Mouse (Mus musculus) forebrain, embryonic 12.5 days (tissue): ENCODE results near the gene Trap1a. TPM values are rescaled to one million over a fixed set of nuclear protein-coding genes. Genes with fewer than 3 reads are reported as not detected.
"Not testable (repeated sequence)": the region's sequence is repeated elsewhere in the genome, so short reads cannot be mapped to it uniquely, and the experiment has no call there.

Experiments
- ATAC-seq: fragments of 200-750 bp; cut with Nextera tagmentation; 2 replicates; pipeline ENCODE4 v1.8.0; 2017; ENCODE audit warnings: moderate TSS enrichment; ENCODE audit not compliant: low FRiP score
- H3K27ac ChIP-seq: fragments of 300-500 bp; sonication (generic); 2 replicates; pipeline ENCODE4 v1.5.1; 2016; ENCODE audit warnings: mild to moderate bottlenecking
- H3K27me3 ChIP-seq: fragments of 300-500 bp; sonication (generic); 2 replicates; pipeline ENCODE4 v1.6.1; 2016; ENCODE audit warnings: mild to moderate bottlenecking
- H3K36me3 ChIP-seq: fragments of 300-500 bp; sonication (generic); replicated peaks from 2 replicates; pipeline ENCODE4 v1.6.1; 2016; ENCODE audit warnings: mild to moderate bottlenecking
- H3K4me1 ChIP-seq: fragments of 300-500 bp; sonication (generic); 2 replicates; pipeline ENCODE4 v1.6.1; 2016
- H3K4me2 ChIP-seq: fragments of 300-500 bp; sonication (generic); 2 replicates; pipeline ENCODE4 v1.6.1; 2016; ENCODE audit warnings: mild to moderate bottlenecking, moderate library complexity
- H3K4me3 ChIP-seq: fragments of 300-500 bp; sonication (generic); replicated peaks from 2 replicates; pipeline ENCODE4 v1.5.1; 2016; ENCODE audit warnings: mild to moderate bottlenecking
- H3K9ac ChIP-seq: fragments of 300-500 bp; sonication (generic); 2 replicates; pipeline ENCODE4 v1.6.1; 2016; ENCODE audit warnings: mild to moderate bottlenecking
- H3K9me3 ChIP-seq: fragments of 300-500 bp; sonication (generic); 2 replicates; pipeline ENCODE4 v1.6.1; 2016
- WGBS: fragments of 180-500 bp; shearing (Covaris S2); methylation state at CpG from one replicate; pipeline ENCODE4 v1.1.7; 2016; 5-methylcytosine and 5-hydroxymethylcytosine counted together
- polyA plus RNA-seq: library from polyadenylated mRNA; unstranded; fragments of >200 nt; fragmentation: Nextera tagmentation; extraction: Ambion mirVana; gene quantifications from 2 replicates; pipeline ENCODE4 v1.2.1, GENCODE M21; 2016

Trap1a gene
- polyA plus RNA-seq = not detected in 2 replicates

DNA sequence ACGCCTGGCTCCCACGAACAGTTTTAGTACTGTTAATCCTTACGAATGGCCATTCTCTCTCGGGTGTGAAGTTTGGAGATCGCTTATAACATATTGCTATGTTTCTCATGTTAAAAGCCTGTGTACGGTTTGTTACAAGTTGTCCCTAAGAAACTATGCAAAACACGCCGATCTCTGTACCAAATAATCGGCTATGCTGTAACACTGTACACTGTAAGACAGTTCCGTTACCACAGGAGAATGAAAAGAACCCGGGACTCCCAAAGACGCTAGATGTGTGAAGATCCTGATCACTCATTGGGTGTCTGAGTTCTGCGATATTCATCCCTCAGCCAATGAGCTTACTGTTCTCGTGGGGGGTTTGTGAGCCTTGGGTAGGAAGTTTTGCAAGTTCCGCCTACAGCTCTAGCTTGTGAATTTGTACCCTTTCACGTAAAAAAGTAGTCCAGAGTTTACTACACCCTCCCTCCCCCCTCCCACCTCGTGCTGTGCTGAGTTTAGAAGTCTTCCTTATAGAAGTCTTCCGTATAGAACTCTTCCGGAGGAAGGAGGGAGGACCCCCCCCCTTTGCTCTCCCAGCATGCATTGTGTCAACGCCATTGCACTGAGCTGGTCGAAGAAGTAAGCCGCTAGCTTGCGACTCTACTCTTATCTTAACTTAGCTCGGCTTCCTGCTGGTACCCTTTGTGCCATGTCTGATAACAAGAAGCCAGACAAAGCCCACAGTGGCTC, at the start of gene Trap1a:
Gene Trap1a (plus strand): TSS at position 421 of the 732 bp plus-strand sequence.
- Histone ChIP-seq H3K9ac (no peak within 1 kb of the TSS), H3K27ac (no peak within 1 kb of the TSS), H3K4me2 (no peak within 1 kb of the TSS), H3K36me3 (no peaks in the 10 kb centered on the region), H3K27me3 (peaks cover 3% of the 10 kb centered on the region; the same call in 1 of the 2 replicates), H3K4me3 (no peak within 1 kb of the TSS), H3K9me3 (no peaks in the 10 kb centered on the region), H3K4me1 (no peaks in the 10 kb centered on the region)
- WGBS = 92% methylated on average over 24 of the region's 24 CpGs
- no peak for ATAC-seq

- Histone ChIP-seq H3K4me2 (no peak overlapping the region), H3K4me1 (no peaks in the 10 kb centered on the region), H3K9ac (no peak overlapping the region), H3K27me3 (peaks cover 3% of the 10 kb centered on the region; the same call in 1 of the 2 replicates), H3K36me3 (no peaks in the 10 kb centered on the region), H3K9me3 (no peaks in the 10 kb centered on the region), H3K4me3 (no peak overlapping the region), H3K27ac (no peak overlapping the region)
- WGBS = 82% methylated on average over 2 of the region's 2 CpGs
- ATAC-seq = no peak
Measured at GRCm38 (mm10) chrX:139293114-139293513, 40.4 kb upstream of the Trap1a start.

- H3K36me3 ChIP-seq = no peaks in the 10 kb centered on the region
- 78% methylated on average over 1 of the region's 1 CpGs for WGBS
- peaks cover 3% of the 10 kb centered on the region; the same call in 1 of the 2 replicates for H3K27me3 ChIP-seq
- no peak overlapping the region for H3K27ac ChIP-seq
- H3K4me1 ChIP-seq = no peaks in the 10 kb centered on the region
- no peak overlapping the region for H3K4me2 ChIP-seq
- H3K4me3 ChIP-seq = no peak overlapping the region
- no peak for ATAC-seq
- H3K9me3 ChIP-seq = no peaks in the 10 kb centered on the region
- no peak overlapping the region for H3K9ac ChIP-seq
Measured at GRCm38 (mm10) chrX:139295325-139295724, 38.2 kb upstream of the Trap1a start.

DNA sequence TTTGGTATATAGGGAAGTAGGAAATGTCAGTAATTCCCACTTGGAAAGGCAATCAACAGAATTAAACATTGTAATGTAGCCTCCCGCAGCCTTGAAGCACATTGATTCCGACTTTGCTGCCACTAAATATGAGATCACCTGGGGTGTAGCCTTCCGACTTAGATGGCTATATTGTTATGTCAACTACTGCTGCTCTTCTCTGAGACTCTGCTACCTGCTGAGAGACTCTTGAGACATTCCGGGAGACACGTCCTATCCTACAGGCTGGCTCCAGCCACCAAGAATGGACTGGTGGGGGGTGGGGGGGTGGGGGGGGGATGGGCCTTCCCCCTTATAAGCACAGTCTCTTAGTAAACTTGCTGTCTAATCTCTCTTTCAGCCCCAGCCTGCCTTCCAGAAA, 16.1 kb upstream of the Trap1a start:
- not testable (repeated sequence) for H3K27me3 ChIP-seq, H3K9me3 ChIP-seq, H3K9ac ChIP-seq, ATAC-seq, H3K36me3 ChIP-seq, H3K27ac ChIP-seq, H3K4me3 ChIP-seq, H3K4me1 ChIP-seq, H3K4me2 ChIP-seq
- WGBS = 45% methylated on average over 5 of the region's 5 CpGs

DNA sequence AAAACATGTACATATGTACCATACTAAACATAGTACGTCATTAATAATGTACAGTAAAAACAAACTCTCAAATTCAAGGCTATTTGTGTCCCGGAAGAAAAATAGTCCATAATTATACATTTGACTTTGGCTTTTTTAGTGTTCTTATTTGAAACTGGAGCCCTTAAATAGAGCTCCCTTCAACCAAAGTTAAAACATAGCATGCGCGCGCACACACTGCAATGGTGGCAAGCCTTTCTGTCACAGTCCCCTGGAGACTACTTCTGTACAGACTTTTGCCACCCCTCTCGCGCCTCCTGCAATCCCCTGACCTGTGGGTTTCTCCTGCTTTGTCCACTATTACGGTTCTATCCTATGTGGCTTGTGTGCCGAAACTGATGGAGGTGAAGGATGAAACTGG, 900 bp upstream of the Trap1a start:
- Histone ChIP-seq H3K27ac (no peak overlapping the region), H3K36me3 (no peaks in the 10 kb centered on the region), H3K4me1 (no peaks in the 10 kb centered on the region), H3K4me2 (no peak overlapping the region), H3K9me3 (no peaks in the 10 kb centered on the region), H3K4me3 (no peak overlapping the region), H3K27me3 (peaks cover 3% of the 10 kb centered on the region; the same call in 1 of the 2 replicates), H3K9ac (no peak overlapping the region)
- 92% methylated on average over 9 of the region's 9 CpGs for WGBS
- no peak for ATAC-seq

DNA sequence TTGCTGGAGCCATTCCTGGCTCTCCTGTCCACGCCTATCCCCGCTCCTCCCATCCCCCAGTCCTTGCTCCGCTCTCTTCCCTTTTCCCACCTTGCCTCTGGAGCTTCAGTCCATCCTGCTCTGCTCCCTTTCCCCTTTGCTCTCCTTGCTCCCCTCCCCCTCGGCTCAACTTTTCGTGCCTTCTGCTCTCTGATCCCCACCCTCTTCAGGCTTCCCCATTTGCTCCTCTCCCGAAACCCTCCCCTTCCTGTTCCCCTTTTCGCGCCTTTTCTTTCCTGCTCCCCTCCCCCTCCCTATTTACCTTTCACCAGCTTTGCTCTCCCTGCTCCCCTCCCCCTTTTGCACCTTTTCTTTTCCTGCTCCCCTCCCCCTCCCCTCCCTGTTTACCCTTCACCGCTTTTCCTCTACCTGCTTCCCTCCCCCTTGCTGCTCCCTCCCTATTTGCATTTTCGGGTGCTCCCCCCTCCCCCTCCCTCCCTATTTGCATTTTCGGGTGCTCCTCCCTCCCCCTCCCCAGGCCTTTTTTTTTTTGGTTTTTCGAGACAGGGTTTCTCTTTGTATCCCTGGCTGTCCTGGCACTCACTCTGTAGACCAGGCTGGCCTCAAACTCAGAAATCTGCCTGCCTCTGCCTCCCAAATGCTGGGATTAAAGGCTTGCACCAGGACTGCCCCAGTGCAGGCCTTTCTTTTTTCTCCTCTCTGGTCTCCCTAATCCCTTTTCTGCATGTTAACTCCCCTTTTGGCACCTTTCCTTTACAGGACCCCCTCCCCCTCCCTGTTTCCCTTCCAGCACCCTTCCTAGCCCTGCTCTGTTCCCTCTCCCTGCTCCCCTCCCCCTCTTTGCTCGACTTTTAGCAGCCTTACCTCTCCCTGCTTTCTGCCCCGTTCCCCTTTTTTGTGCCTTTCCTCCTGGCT, 1.3 kb downstream of the Trap1a start:
- Histone ChIP-seq H3K27me3 (peaks cover 3% of the 10 kb centered on the region; the same call in 1 of the 2 replicates), H3K9me3 (no peaks in the 10 kb centered on the region), H3K4me2 (no peak overlapping the region), H3K4me3 (no peak overlapping the region), H3K9ac (no peak overlapping the region), H3K4me1 (no peaks in the 10 kb centered on the region), H3K36me3 (no peaks in the 10 kb centered on the region), H3K27ac (no peak overlapping the region)
- WGBS = 85% methylated on average over 14 of the region's 14 CpGs
- ATAC-seq = no peak

- no peaks in the 10 kb centered on the region for H3K36me3 ChIP-seq
Measured at GRCm38 (mm10) chrX:139335419-139336074, 2.1 kb downstream of the Trap1a start.

GRCm38 (mm10) chrX:139339553-139339952, 6.1 kb downstream of the Trap1a start:
- H3K9me3 ChIP-seq = no peaks in the 10 kb centered on the region
- H3K27me3 ChIP-seq = peaks cover 5% of the 10 kb centered on the region; the same call in 1 of the 2 replicates
- H3K4me2 ChIP-seq = no peak overlapping the region
- H3K36me3 ChIP-seq = no peaks in the 10 kb centered on the region
- ATAC-seq = no peak
- H3K4me3 ChIP-seq = no peak overlapping the region
- H3K27ac ChIP-seq = no peak overlapping the region
- no peaks in the 10 kb centered on the region for H3K4me1 ChIP-seq
- WGBS = 87% methylated on average over 4 of the region's 4 CpGs
- no peak overlapping the region for H3K9ac ChIP-seq

More at GRCm38 (mm10) chrX:139335419-139336074, 2.1 kb downstream of the Trap1a start:
- H3K9me3 ChIP-seq = no peaks in the 10 kb centered on the region
- no peak overlapping the region for H3K9ac ChIP-seq
- no peaks in the 10 kb centered on the region for H3K4me1 ChIP-seq
- H3K4me2 ChIP-seq = no peak overlapping the region
- no peak for ATAC-seq
- WGBS = 88% methylated on average over 3 of the region's 3 CpGs
- H3K4me3 ChIP-seq = no peak overlapping the region
- H3K27me3 ChIP-seq = peaks cover 3% of the 10 kb centered on the region; the same call in 1 of the 2 replicates
- H3K27ac ChIP-seq = no peak overlapping the region

- Histone ChIP-seq H3K36me3 (no peaks in the 10 kb centered on the region), H3K4me2 (no peak overlapping the region), H3K4me3 (no peak overlapping the region), H3K27ac (no peak overlapping the region), H3K9me3 (no peaks in the 10 kb centered on the region), H3K27me3 (peaks cover 4% of the 10 kb centered on the region; the same call in 1 of the 2 replicates), H3K4me1 (no peaks in the 10 kb centered on the region), H3K9ac (no peak overlapping the region)
- WGBS = 93% methylated on average over 2 of the region's 2 CpGs
- no peak for ATAC-seq
Measured at GRCm38 (mm10) chrX:139341185-139341584, 7.7 kb downstream of the Trap1a start.

DNA sequence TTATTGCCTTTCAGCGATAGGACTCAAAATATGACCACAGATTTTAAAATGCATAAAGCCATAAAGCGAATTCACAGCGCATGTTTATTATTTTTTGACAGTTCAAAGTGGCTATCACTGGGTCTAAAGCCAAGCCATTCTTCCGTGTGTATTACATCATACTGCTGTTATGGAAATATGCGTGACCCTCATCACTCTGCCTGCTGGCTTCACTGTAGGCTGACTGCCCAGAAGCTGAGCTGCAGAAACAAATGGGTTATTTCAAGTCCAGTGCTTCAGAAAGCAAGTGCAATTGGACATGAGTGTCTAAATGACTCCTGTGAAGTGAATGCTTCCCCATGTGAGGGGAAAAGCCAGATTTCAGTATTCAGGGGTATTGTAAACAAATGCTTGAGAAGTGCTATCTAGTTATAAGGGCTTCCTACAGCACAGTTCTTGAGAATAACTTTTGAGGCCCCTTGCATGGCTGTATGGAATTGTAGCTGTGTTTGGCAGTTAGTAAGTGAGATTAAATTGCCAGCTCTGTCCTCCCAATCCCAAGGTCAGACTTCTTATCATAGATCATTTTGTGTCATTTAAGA, 18.8 kb downstream of the Trap1a start:
- H3K36me3 ChIP-seq = no peaks in the 10 kb centered on the region
- no peak for ATAC-seq
- no peak overlapping the region for H3K9ac ChIP-seq
- H3K27me3 ChIP-seq = 0 out of 2 replicates have a peak, but pooled peaks cover 11% of the 10 kb centered on the region
- WGBS = 81% methylated on average over 5 of the region's 5 CpGs
- H3K27ac ChIP-seq = no peak overlapping the region
- no peaks in the 10 kb centered on the region for H3K4me1 ChIP-seq
- no peaks in the 10 kb centered on the region for H3K9me3 ChIP-seq
- no peak overlapping the region for H3K4me3 ChIP-seq
- H3K4me2 ChIP-seq = no peak overlapping the region

GRCm38 (mm10) chrX:139357639-139358260, 24.3 kb downstream of the Trap1a start:
- Histone ChIP-seq H3K9me3 (no peaks in the 10 kb centered on the region), H3K36me3 (no peaks in the 10 kb centered on the region), H3K27me3 (0 out of 2 replicates have a peak, but pooled peaks cover 5% of the 10 kb centered on the region), H3K4me1 (no peaks in the 10 kb centered on the region), H3K27ac (no peak overlapping the region), H3K4me2 (no peak overlapping the region), H3K9ac (no peak overlapping the region), H3K4me3 (no peak overlapping the region)
- WGBS = 60% methylated on average over 7 of the region's 7 CpGs
- no peak for ATAC-seq
